Mouse (Mus musculus): ENCODE results near the gene Arhgap24.

GRCm38 (mm10) chr5:102946625-102947024 is 465.4 kb downstream of the Arhgap24 start:
- no peak for TF ChIP-seq JUN (IDR thresholded peaks at IDR 0.05; ENCODE audit: insufficient read depth, low read depth, low read length)
- no peak for TF ChIP-seq POLR2A (IDR thresholded peaks at IDR 0.05; ENCODE audit: low read depth, low read length)
- no peak for TF ChIP-seq CHD1 (IDR thresholded peaks at IDR 0.05; ENCODE audit: low read depth, low read length)
- TF ChIP-seq RAD21 (IDR thresholded peaks at IDR 0.05; ENCODE audit: low read depth, low read length), result no peak
- TF ChIP-seq POLR2AphosphoS2 (IDR thresholded peaks at IDR 0.05; ENCODE audit: low read depth, low read length), result no peak
- TF ChIP-seq CTCF (conservative IDR thresholded peaks at IDR 0.05 in 1 of 2, IDR thresholded peaks at IDR 0.05 in 1 of 2; ENCODE audit: low read depth in 2 of 2, low read length in 2 of 2), result no peak
- TF ChIP-seq MAFK (IDR thresholded peaks at IDR 0.05; ENCODE audit: insufficient replicate concordance, low read length), result no peak
- TF ChIP-seq ZC3H11A (IDR thresholded peaks at IDR 0.05; ENCODE audit: low read depth, low read length), result no peak
- TF ChIP-seq IRF4 (IDR thresholded peaks at IDR 0.05; ENCODE audit: low read depth, low read length), result no peak
- TF ChIP-seq MAX (IDR thresholded peaks at IDR 0.05; ENCODE audit: low read length), result no peak
- TF ChIP-seq EP300 (IDR thresholded peaks at IDR 0.05; ENCODE audit: low read length), result no peak
